Mouse (Mus musculus) cortical plate, adult 2 months (tissue): Measurements from ENCODE around the gene Serpine1. TPM values are rescaled to one million over a fixed set of nuclear protein-coding genes. Genes with fewer than 3 reads are reported as not detected.

ENCODE experiments used
- H3K27ac ChIP-seq: fragments of 200-500 bp; 2 replicates; pipeline ENCODE4 v1.5.1; 2012; ENCODE audit warnings: low read length, control low read depth, inconsistent platforms; ENCODE audit not compliant: insufficient read depth
- H3K4me1 ChIP-seq: fragments of 200-500 bp; 2 replicates; pipeline ENCODE4 v1.6.1; 2011; ENCODE audit warnings: low read length; ENCODE audit not compliant: control insufficient read depth, insufficient read depth
- H3K4me3 ChIP-seq: fragments of 200-500 bp; 2 replicates; pipeline ENCODE4 v1.5.1; 2011; ENCODE audit warnings: mild to moderate bottlenecking, low read length, control low read depth; ENCODE audit not compliant: insufficient read depth
- CTCF ChIP-seq: fragments of 200-500 bp; IDR thresholded peaks from 2 replicates; pipeline ENCODE4 v1.5.1; 2011; ENCODE audit warnings: mild to moderate bottlenecking, control low read depth, low read length; ENCODE audit not compliant: insufficient read depth; ENCODE audit errors: extremely low read depth
- POLR2A ChIP-seq: fragments of 200-500 bp; IDR thresholded peaks from 2 replicates; pipeline ENCODE4 v1.6.1; 2011; ENCODE audit warnings: mild to moderate bottlenecking, low read length, control low read depth; ENCODE audit not compliant: insufficient read depth; ENCODE audit errors: extremely low read depth
- polyA plus RNA-seq: library from polyadenylated mRNA; depleted of rRNA; stranded (reverse); fragments of >200 nt; gene quantifications from 2 replicates; pipeline ENCODE4 v1.2.3, GENCODE M21; 2012

Serpine1 gene
- polyA plus RNA-seq, 1 experiment, result 0.54 TPM

- Histone ChIP-seq H3K27ac (no peak overlapping the region), H3K4me1 (peaks cover 9% of the 10 kb centered on the region), H3K4me3 (no peak overlapping the region)
- TF ChIP-seq POLR2A, result no peak
- TF ChIP-seq CTCF, result no peak
Measured at GRCm38 (mm10) chr5:137100660-137101059, 28.6 kb upstream of the Serpine1 start.

GRCm38 (mm10) chr5:137098418-137098817 lies 26.4 kb upstream of the Serpine1 start:
- Histone ChIP-seq H3K4me3 (no peak overlapping the region), H3K4me1 (peaks cover 9% of the 10 kb centered on the region), H3K27ac (no peak overlapping the region)
- no peak for TF ChIP-seq CTCF
- TF ChIP-seq POLR2A, result no peak

- H3K4me3 ChIP-seq, result no peak overlapping the region
- no peak for TF ChIP-seq POLR2A
- no peak for TF ChIP-seq CTCF
- H3K27ac ChIP-seq, result no peak overlapping the region
- 0 out of 2 replicates have a peak, but pooled peaks cover 2% of the 10 kb centered on the region for H3K4me1 ChIP-seq
Measured at GRCm38 (mm10) chr5:137096037-137096436, 24.0 kb upstream of the Serpine1 start.

- H3K27ac ChIP-seq, result no peak overlapping the region
- no peak for TF ChIP-seq CTCF
- no peak for TF ChIP-seq POLR2A
- H3K4me3 ChIP-seq, result no peak overlapping the region
- H3K4me1 ChIP-seq, result 0 out of 2 replicates have a peak, but pooled peaks cover 2% of the 10 kb centered on the region
Measured at GRCm38 (mm10) chr5:137095135-137095534, 23.1 kb upstream of the Serpine1 start.

GRCm38 (mm10) chr5:137093720-137094119 lies 21.7 kb upstream of the Serpine1 start:
- H3K27ac ChIP-seq, result no peak overlapping the region
- H3K4me1 ChIP-seq, result 0 out of 2 replicates have a peak, but pooled peaks cover 2% of the 10 kb centered on the region
- no peak overlapping the region for H3K4me3 ChIP-seq
- TF ChIP-seq CTCF (no peak), POLR2A (no peak)

GRCm38 (mm10) chr5:137091560-137091959 lies 19.5 kb upstream of the Serpine1 start:
- TF ChIP-seq CTCF (no peak), POLR2A (no peak)
- no peak overlapping the region for H3K27ac ChIP-seq
- 0 out of 2 replicates have a peak, but pooled peaks cover 2% of the 10 kb centered on the region for H3K4me1 ChIP-seq
- H3K4me3 ChIP-seq, result no peak overlapping the region

GRCm38 (mm10) chr5:137090870-137091269 lies 18.8 kb upstream of the Serpine1 start:
- Histone ChIP-seq H3K4me1 (0 out of 2 replicates have a peak, but pooled peaks cover 2% of the 10 kb centered on the region), H3K4me3 (no peak overlapping the region), H3K27ac (no peak overlapping the region)
- TF ChIP-seq POLR2A (no peak), CTCF (no peak)

- no peak overlapping the region for H3K4me3 ChIP-seq
- no peak for TF ChIP-seq POLR2A
- TF ChIP-seq CTCF, result no peak
- H3K27ac ChIP-seq, result no peak overlapping the region
- H3K4me1 ChIP-seq, result no peaks in the 10 kb centered on the region
Measured at GRCm38 (mm10) chr5:137087410-137087809, 15.3 kb upstream of the Serpine1 start.

GRCm38 (mm10) chr5:137085731-137086130 lies 13.7 kb upstream of the Serpine1 start:
- H3K4me1 ChIP-seq, result no peaks in the 10 kb centered on the region
- H3K27ac ChIP-seq, result no peak overlapping the region
- H3K4me3 ChIP-seq, result no peak overlapping the region
- TF ChIP-seq CTCF (no peak), POLR2A (no peak)

- Histone ChIP-seq H3K4me1 (no peaks in the 10 kb centered on the region), H3K27ac (no peak overlapping the region), H3K4me3 (no peak overlapping the region)
- no peak for TF ChIP-seq POLR2A
- no peak for TF ChIP-seq CTCF
Measured at GRCm38 (mm10) chr5:137085021-137085420, 13.0 kb upstream of the Serpine1 start.
